Mouse (Mus musculus) myocyte (in vitro differentiated cells): ENCODE results near the gene Dnase1l2. TPM values are rescaled to one million over a fixed set of nuclear protein-coding genes. Genes with fewer than 3 reads are reported as not detected.
"Not testable (repeated sequence)": the region's sequence is repeated elsewhere in the genome, so short reads cannot be mapped to it uniquely, and the experiment has no call there.

Source experiments
- H3K27me3 ChIP-seq: one replicate; pipeline ENCODE4 v1.6.1; 2011; ENCODE audit not compliant: control insufficient read depth, insufficient read depth, insufficient read length
- H3K36me3 ChIP-seq: one replicate; pipeline ENCODE4 v1.6.1; 2011; ENCODE audit not compliant: control insufficient read depth, insufficient read depth
- H3K4me2 ChIP-seq: one replicate; pipeline ENCODE4 v1.6.1; 2011; ENCODE audit warnings: low read depth, control low read depth
- H3K4me3 ChIP-seq: one replicate; pipeline ENCODE4 v1.5.1; 2011; ENCODE audit warnings: mild to moderate bottlenecking, control low read depth, moderate library complexity
- H3K79me2 ChIP-seq: one replicate; pipeline ENCODE4 v1.6.1; 2011; ENCODE audit not compliant: control insufficient read depth, insufficient read depth
- H3ac ChIP-seq: one replicate; pipeline ENCODE4 v1.6.1; 2011; ENCODE audit not compliant: control insufficient read depth, insufficient read length
- CEBPB ChIP-seq: IDR thresholded peaks from 2 replicates; pipeline ENCODE4 v1.6.1; 2011; ENCODE audit warnings: mild to moderate bottlenecking, moderate library complexity; ENCODE audit not compliant: poor library complexity, insufficient read depth, severe bottlenecking
- E2F4 ChIP-seq: IDR thresholded peaks from one replicate; pipeline ENCODE4 v1.6.1; 2011; ENCODE audit warnings: mild to moderate bottlenecking, control low read depth, moderate library complexity; ENCODE audit not compliant: insufficient read depth
- MAX ChIP-seq: IDR thresholded peaks from one replicate; pipeline ENCODE4 v1.6.1; 2011; ENCODE audit warnings: low read depth, mild to moderate bottlenecking, control low read depth
- MYOD1 ChIP-seq, 3 experiments: IDR thresholded peaks; one replicate each; pipeline ENCODE4 v1.6.1; 2011; ENCODE audit warnings: control low read depth in 2 of 3, low read depth in 2 of 3, mild to moderate bottlenecking in 2 of 3, moderate library complexity in 1 of 3; ENCODE audit not compliant: insufficient read length in 2 of 3, control insufficient read depth in 1 of 3
- MYOG ChIP-seq, 3 experiments: IDR thresholded peaks; one replicate each; pipeline ENCODE4 v1.6.1; 2011; ENCODE audit warnings: control low read depth in 2 of 3, low read depth in 2 of 3, mild to moderate bottlenecking in 2 of 3; ENCODE audit not compliant: insufficient read length in 2 of 3, control insufficient read depth in 1 of 3, insufficient read depth in 1 of 3
- POLR2A ChIP-seq: IDR thresholded peaks from one replicate; pipeline ENCODE4 v1.6.1; 2011; ENCODE audit warnings: low read depth, mild to moderate bottlenecking, control low read depth, moderate library complexity; ENCODE audit not compliant: insufficient read length
- POLR2AphosphoS2 ChIP-seq: IDR thresholded peaks from one replicate; pipeline ENCODE4 v1.6.1; 2011; ENCODE audit warnings: low read depth, control low read depth; ENCODE audit not compliant: insufficient read length
- REST ChIP-seq: IDR thresholded peaks from one replicate; pipeline ENCODE4 v1.6.1; 2011; ENCODE audit warnings: mild to moderate bottlenecking, control low read depth, moderate library complexity; ENCODE audit not compliant: insufficient read depth, insufficient read length
- SRF ChIP-seq: IDR thresholded peaks from one replicate; pipeline ENCODE4 v1.6.1; 2011; ENCODE audit warnings: low read depth; ENCODE audit not compliant: control insufficient read depth, insufficient read length
- TCF12 ChIP-seq: IDR thresholded peaks from one replicate; pipeline ENCODE4 v1.6.1; 2011; ENCODE audit warnings: mild to moderate bottlenecking, control low read depth; ENCODE audit not compliant: poor library complexity, insufficient read depth, severe bottlenecking
- TCF3 ChIP-seq: IDR thresholded peaks from one replicate; pipeline ENCODE4 v1.6.1; 2011; ENCODE audit warnings: low read depth, control low read depth; ENCODE audit not compliant: insufficient read length
- USF1 ChIP-seq: IDR thresholded peaks from one replicate; pipeline ENCODE4 v1.6.1; 2011; ENCODE audit warnings: low read depth, mild to moderate bottlenecking, control low read depth, moderate library complexity
- polyA plus RNA-seq: library from polyadenylated mRNA; unstranded; fragments of >200 nt; fragmentation: generic; extraction: Trizol; gene quantifications from one replicate; pipeline ENCODE4 v1.2.1, GENCODE M21; 2012; ENCODE audit warnings: missing spikeins

Gene Dnase1l2
- polyA plus RNA-seq, 1 experiment: 1.0 TPM

DNA sequence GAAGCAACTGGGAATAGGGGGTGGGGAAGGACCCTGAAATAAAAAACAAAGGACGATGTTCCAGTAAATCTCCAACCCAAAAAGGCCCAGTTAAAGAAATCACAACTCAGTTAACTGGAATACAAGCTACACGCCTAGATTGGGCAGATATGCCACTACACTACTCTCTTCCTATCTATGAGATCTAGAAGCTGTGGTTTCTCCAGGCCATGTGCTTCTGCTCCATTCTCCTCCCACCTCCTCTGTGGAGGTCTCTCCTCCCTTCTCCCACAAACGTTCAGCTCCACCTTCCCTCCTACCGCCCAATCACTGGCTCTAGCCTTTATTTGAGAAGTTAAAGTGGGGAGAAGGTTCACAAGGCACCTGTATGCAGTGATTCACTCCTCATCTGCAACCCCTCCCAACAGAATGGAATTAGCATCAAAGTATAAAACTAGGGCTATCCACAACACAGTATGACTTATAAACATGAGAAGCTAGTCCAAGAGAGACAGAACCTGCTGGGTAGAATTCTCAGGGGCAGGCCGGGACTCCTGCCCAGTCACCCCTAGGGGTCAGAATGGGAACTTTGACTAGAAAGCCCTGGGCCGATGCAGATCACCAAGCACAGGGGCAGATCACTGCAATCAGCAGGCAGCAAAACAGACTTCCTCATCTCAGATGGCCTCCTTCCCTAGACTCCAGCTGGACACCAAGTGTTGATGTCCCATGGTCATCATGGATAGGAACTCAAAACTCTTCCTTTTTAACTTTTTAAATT, 20.6 kb upstream of the Dnase1l2 start:
- no peaks in the 10 kb centered on the region for H3K79me2 ChIP-seq
- H3K4me3 ChIP-seq: no peak overlapping the region
- H3ac ChIP-seq: no peak overlapping the region
- TF ChIP-seq CEBPB (no peak), MYOG (IDR thresholded peaks at IDR 0.05; ENCODE audit: control insufficient read depth in 1 of 3, insufficient read depth in 1 of 3, insufficient read length in 2 of 3, low read depth in 2 of 3) (no peak), POLR2AphosphoS2 (no peak), REST (no peak), TCF3 (no peak), MAX (no peak), MYOD1 (IDR thresholded peaks at IDR 0.05; ENCODE audit: control insufficient read depth in 1 of 3, insufficient read length in 2 of 3, low read depth in 2 of 3) (no peak), USF1 (no peak), E2F4 (no peak), POLR2A (no peak), SRF (no peak), TCF12 (no peak)
- H3K4me2 ChIP-seq: no peak overlapping the region
- no peaks in the 10 kb centered on the region for H3K27me3 ChIP-seq
- no peaks in the 10 kb centered on the region for H3K36me3 ChIP-seq

DNA sequence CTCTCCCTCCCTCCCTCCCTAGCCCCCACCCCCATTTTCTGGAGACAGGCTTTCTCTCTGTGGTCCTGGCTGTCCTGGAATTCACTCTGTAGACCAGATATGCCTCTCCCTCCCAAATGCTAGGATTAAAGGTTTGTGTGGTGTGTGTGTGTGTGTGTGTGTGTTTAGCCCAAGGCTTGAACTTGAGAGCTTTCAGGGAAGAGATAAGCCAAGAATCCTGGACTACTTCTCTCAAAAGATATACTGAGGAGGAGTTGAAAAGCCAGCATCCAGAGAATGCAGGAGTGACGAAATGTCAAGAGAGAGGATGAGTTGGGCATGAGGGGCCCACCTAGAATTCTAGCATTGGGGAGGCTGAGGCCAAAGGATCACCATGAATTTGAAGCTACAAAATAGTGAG, 20.0 kb upstream of the Dnase1l2 start:
- Histone ChIP-seq H3K27me3 (no peaks in the 10 kb centered on the region), H3K79me2 (no peaks in the 10 kb centered on the region), H3ac (no peak overlapping the region), H3K4me3 (no peak overlapping the region), H3K4me2 (no peak overlapping the region), H3K36me3 (no peaks in the 10 kb centered on the region)
- TF ChIP-seq TCF12 (no peak), TCF3 (no peak), CEBPB (no peak), MYOD1 (IDR thresholded peaks at IDR 0.05; ENCODE audit: control insufficient read depth in 1 of 3, insufficient read length in 2 of 3, low read depth in 2 of 3) (no peak), MYOG (IDR thresholded peaks at IDR 0.05; ENCODE audit: control insufficient read depth in 1 of 3, insufficient read depth in 1 of 3, insufficient read length in 2 of 3, low read depth in 2 of 3) (no peak), SRF (no peak), REST (no peak), POLR2AphosphoS2 (no peak), MAX (no peak)

DNA sequence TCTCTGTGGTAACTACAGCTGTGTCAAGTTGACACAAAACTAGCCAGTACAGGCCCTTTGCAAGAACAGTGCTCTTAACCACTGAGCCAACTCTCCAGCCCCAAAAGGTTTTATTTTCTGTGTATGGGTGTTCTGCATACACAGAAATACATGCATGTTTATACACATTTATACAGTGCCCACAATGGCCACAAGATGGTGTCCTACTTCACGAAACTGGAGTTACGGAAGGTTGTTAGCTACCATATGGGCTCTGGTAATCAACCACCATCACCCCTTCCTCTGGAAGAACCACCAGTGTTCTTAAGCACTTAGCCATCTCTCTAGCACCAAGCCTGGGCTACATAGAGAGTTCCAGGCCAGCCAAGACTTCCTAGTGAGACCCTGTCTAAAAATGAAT, 18.7 kb upstream of the Dnase1l2 start:
- Histone ChIP-seq H3K4me3 (no peak overlapping the region), H3K79me2 (no peaks in the 10 kb centered on the region), H3K27me3 (no peaks in the 10 kb centered on the region), H3ac (no peak overlapping the region), H3K36me3 (no peaks in the 10 kb centered on the region), H3K4me2 (no peak overlapping the region)
- TF ChIP-seq POLR2AphosphoS2: no peak
- no peak for TF ChIP-seq SRF
- no peak for TF ChIP-seq USF1
- TF ChIP-seq CEBPB: no peak
- TF ChIP-seq MYOD1 (IDR thresholded peaks at IDR 0.05; ENCODE audit: control insufficient read depth in 1 of 3, insufficient read length in 2 of 3, low read depth in 2 of 3): no peak
- TF ChIP-seq TCF3: no peak
- TF ChIP-seq E2F4: no peak
- no peak for TF ChIP-seq TCF12
- no peak for TF ChIP-seq REST
- no peak for TF ChIP-seq MAX
- no peak for TF ChIP-seq POLR2A
- TF ChIP-seq MYOG (IDR thresholded peaks at IDR 0.05; ENCODE audit: control insufficient read depth in 1 of 3, insufficient read depth in 1 of 3, insufficient read length in 2 of 3, low read depth in 2 of 3): no peak

DNA sequence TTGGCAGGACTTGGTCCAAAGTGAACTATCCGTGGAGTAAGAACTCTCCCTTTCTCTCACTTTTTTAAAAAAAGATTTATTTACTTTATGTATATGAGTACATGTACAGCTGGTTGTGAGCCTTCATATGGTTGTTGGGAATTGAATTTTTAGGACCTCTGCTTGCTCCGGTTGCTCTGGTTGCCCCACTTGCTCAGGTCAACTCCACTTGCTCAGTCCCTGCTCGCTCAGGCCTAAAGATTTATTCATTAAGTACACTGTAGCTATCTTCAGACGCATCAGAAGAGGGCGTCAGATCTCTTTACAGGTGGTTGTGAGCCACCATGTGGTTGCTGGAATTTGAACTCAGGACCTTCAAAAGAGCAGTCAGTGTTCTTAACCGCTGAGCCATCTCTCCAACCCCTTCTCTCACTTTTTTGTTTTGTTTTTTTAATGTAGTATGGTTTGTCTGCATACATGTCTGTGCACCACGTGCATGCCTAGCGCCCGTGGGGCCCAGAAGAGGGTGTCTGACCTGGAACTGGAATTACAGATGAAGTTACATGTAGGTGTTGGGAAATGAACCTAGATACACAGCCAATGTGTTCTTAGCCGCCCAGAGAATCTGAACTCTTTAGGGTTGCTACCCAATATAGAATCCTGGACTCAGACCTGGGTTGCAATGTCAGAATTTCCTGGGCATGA, 12.8 kb upstream of the Dnase1l2 start:
- H3K4me3 ChIP-seq: peak overlapping the region; percentile 75

DNA sequence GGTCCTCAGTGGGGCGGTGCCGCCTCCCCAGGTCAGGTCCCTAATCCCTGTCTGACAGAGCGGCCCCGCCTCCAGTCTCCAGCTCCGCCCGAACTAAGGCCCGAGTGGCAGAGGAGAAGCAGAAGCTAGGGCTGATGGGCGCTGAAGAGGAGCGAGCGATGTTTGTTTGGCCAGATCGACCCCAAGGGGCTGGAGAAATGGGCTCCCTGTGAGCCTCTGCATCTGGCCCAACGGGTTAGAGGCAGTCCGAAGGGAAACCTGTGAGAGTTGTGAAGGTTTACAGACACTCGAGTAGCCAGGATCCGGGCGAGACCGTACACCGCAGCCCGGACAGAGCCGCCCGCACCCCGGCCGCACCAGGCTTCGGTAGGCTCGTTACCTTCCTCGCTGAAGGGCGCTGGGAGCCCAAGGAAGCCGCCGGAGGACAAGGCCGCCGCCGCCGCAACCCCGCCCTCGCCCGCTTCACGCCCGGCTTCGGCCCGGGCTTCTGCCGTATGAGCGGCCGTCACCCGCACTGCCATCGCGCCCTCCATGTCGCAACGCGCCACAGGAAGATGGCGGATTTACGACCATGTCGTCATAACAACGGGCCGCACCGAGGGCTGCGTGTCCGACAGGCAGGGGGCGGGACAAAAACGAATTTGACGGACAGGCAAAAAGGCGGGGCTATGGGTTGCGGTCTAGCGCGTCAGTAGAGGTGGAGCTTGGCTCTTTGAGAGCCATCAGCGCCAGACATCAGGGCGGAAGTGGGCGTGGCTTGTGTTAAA, 12.0 kb upstream of the Dnase1l2 start:
- peaks cover 25% of the 10 kb centered on the region for H3K79me2 ChIP-seq
- peak overlapping the region; percentile 57 for H3ac ChIP-seq
- H3K27me3 ChIP-seq: no peaks in the 10 kb centered on the region
- peaks cover 2% of the 10 kb centered on the region for H3K36me3 ChIP-seq
- peak overlapping the region; percentile 97 for H3K4me2 ChIP-seq
- TF ChIP-seq MAX: no peak
- peak; percentile 1 for TF ChIP-seq TCF3
- peak; percentile 89 for TF ChIP-seq POLR2A
- no peak for TF ChIP-seq USF1
- TF ChIP-seq MYOG (IDR thresholded peaks at IDR 0.05; ENCODE audit: control insufficient read depth in 1 of 3, insufficient read depth in 1 of 3, insufficient read length in 2 of 3, low read depth in 2 of 3): peak in 1 of 3 experiments; percentile 50
- TF ChIP-seq TCF12: no peak
- TF ChIP-seq CEBPB: peak; percentile 69; the same call in 1 of the 2 replicates
- peak; percentile 91 for TF ChIP-seq POLR2AphosphoS2
- peak; percentile 24 for TF ChIP-seq SRF
- peak in 1 of 3 experiments; percentile 30 for TF ChIP-seq MYOD1 (IDR thresholded peaks at IDR 0.05; ENCODE audit: control insufficient read depth in 1 of 3, insufficient read length in 2 of 3, low read depth in 2 of 3)
- peak overlapping the region; percentile 75 for H3K4me3 ChIP-seq

More for the DNA sequence above, 12.8 kb upstream of the Dnase1l2 start:
- H3ac ChIP-seq: peak overlapping the region; percentile 57
- H3K79me2 ChIP-seq: peaks cover 25% of the 10 kb centered on the region
- H3K36me3 ChIP-seq, H3K27me3 ChIP-seq: not testable (repeated sequence)
- peak overlapping the region; percentile 36 for H3K4me2 ChIP-seq
